Mouse (Mus musculus) lung, adult 2 months (tissue): ENCODE data around the gene Hunk.

Experiments
- CTCF ChIP-seq: fragments of 200-500 bp; IDR thresholded peaks from 2 replicates; pipeline ENCODE4 v1.5.1; 2011; ENCODE audit warnings: mild to moderate bottlenecking, low read length, control low read depth; ENCODE audit not compliant: insufficient read depth
- POLR2A ChIP-seq: fragments of 200-500 bp; IDR thresholded peaks from 2 replicates; pipeline ENCODE4 v1.6.1; 2011; ENCODE audit warnings: low read depth, mild to moderate bottlenecking, control low read depth, low read length, borderline replicate concordance; ENCODE audit errors: extremely low read depth

GRCm38 (mm10) chr16:90534591-90534990 is 148.8 kb downstream of the Hunk start:
- TF ChIP-seq CTCF, result no peak
- no peak for TF ChIP-seq POLR2A
